Mouse (Mus musculus): ENCODE data around the gene Fastkd1.

The Fastkd1 gene
- long read RNA-seq, experiment 1, partial matches to known transcripts: 0 of 4 reads
- long read RNA-seq, experiment 1, other reads (novel, unspliced or antisense): 4 of 4 reads
- long read RNA-seq, experiment 2, partial matches to known transcripts: 1 of 5 reads
- long read RNA-seq, experiment 2, other reads (novel, unspliced or antisense): 4 of 5 reads

DNA sequence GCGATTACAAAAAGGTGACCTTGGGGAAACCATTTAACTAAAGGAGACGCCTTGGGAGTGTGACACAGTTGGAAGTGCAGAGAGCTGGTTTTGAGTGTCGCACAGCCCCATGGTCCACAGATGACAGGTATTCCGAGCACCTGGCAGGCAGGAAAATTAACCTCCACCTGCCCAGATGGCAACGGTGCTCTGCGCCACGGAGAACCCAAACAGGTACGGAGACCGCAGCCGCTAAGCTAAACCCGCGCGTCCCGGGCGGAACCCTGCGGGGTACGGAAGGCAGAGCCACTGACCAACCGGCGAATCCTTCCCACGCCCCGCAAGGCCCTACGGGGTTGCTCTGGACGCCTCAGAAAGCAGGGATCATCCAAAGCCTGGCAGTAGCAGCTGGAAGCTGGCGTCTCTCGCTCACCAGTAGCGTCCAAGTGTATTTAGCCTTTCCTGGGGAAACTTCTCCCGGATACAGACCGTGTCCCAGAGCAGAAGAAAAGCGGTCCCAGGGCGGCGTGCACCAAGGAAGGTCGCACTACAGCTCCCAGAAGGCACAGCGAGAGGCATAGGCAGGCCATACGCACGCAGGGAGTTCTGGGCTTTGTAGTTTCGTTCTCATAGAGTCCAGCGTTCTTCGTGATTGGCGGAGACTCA, at the start of gene Fastkd1:
TSS of gene Fastkd1 (minus strand) at position 536 of the 645 bp plus-strand sequence.
- intact Hi-C loops (cut with DNase I): no loop called here

DNA sequence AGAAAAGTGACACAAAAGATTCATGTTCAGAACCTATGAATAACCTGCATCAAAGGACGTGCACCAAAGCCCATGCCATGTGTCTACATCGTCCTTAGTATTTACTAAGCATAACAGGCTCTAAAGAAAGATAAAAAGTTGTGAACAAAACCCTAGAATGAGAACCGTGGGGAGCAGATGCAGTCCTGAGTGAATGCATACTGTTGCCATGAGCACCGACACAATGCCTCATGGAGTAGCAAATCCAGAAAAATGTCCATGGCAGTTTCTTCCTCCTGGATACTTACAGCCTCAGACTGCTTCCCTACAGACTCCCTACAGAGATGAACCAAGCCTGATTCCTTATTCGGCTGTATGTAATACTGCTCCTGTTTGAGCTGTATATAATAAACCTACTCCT, 47.7 kb upstream of the Fastkd1 start:
- intact Hi-C loops (cut with DNase I): no loop called here

DNA sequence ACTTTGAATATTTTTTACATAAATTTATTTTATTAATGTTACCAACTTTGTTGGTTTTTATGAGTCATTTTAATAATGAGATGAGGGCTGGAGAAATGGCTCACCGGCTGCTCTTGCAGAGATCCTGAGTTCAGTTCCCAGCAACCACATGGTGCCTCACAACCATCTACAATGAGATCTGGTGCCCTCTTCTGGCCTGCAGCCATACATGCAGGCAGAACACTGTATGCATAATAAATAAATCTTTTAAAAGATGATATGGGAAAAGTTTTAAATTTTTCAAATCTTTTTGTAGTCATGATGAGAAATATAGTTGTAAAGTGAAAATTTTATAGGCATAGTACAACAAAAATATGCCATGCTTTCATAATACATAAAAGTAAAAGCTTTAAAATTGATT, 31.8 kb upstream of the Fastkd1 start:
- intact Hi-C loops (cut with DNase I): no loop called here

DNA sequence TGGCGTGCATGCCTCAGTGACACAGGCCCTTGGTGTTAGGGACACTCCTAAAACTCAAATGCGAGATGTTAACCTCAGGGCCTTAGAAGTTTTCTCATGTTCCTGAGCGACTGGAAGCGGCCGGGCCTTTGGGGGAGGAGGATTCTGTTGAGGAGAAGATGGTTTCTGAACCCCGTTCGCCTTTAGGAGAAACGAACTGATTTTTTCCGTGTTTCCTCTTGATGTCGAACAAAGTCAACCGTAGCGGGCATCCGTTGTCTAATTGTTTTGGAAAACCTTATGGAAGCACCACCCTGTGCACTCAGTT, 10.2 kb upstream of the Fastkd1 start:
- intact Hi-C loops (cut with DNase I): no loop called here

DNA sequence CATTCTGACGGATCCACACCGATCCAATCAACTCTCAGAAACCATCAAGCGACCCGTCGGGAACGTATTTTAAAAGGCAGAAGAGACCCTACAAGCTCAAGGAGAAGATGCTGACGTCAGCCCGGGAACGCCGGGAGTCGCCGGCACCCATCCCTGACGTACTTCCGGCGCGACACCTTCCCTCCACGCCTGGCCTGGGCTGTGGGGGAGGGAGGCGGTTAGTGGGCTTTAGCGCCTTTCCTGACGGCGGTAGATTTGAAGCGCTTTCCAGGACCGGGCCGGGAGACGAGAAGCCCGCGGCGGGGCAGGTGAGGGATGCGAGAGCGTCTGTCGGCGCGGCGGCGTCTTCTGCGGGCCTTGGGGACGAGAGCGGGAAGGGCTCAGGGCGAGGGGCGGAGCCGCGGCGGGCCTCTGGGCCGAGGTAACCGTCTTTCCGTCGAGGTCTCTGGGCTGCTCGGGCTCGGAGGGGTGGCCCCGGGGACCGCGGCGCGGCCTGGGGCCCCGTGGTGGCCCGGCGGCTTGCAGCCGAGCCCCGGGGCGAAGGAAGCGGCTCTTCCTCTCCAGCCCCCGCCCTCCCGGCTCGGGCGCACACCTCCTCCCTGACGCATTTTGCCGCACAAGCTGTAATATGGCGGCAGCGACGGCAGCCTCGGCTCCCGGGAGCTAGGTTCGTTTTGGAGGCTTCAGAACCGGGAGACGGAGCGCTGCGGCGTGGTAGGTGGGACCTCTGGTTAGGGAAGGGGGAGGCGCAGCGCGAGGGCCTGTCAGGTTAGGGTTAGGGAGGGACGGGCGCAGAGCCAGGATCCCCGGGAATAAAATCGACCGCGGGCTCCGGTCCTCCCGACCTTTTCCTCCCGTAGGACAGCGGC, 9.6 kb upstream of the Fastkd1 start:
- intact Hi-C loops (cut with DNase I): no loop called here

DNA sequence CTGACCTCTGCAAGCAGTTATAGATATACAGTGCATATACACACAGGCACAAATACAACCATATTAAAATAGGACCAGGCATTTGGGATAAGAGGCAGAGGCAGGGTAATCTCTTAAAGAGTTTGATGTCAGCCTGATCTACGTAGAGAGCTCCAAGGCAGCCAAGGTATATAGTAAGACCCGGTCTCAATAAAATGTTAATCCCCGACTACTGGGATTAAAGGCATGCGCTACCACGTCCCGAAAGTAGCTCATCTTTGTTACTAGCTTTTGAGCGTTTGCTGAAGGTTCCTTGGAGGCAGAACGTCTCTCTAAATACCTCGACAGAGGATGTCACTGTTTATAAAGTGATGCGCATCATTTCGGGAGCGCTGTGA, 8.9 kb upstream of the Fastkd1 start, which contains the start of gene Ppig:
TSS of gene Ppig (plus strand) at position 273 of the 377 bp plus-strand sequence.
- intact Hi-C loops (cut with DNase I): no loop called here

DNA sequence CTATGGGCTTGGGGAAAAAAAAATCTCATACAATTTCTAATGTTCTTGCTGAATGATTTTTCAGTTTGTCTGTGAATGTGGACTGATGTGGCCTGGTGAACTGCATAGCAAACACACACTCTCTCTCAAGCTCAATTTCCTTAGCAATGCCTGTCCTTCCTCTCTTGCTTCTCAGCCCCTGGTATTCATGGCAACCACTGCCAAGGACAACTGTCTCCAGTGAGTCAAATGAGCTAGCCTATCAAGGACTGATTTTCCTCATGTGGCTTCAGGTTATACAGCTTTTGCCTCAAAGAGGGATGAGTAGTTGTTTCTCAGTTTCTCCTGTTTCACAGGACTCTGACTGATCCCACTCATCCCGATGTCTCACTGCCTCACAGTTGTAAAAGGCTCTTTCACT, 5.8 kb upstream of the Fastkd1 start:
- intact Hi-C loops (cut with DNase I): no loop called here

DNA sequence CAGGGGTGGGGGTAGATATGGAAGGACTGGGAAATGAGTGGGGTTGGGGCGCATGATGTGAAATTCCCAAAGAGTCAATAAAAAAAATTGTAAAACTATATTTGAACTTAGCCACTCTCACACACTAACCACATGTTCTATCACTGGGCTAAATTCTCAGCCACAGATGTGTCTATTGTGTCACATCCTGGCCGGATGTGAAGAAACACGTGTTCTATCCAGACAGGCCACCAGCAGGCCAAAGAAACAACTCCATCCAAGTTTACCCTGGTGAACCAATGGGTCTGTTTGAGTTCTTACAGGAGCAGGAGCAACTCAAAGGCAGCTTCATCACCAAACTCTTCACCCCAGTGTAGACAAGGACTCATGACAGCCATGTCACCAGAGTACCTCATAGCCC, 3.2 kb upstream of the Fastkd1 start:
- intact Hi-C loops (cut with DNase I): no loop called here

DNA sequence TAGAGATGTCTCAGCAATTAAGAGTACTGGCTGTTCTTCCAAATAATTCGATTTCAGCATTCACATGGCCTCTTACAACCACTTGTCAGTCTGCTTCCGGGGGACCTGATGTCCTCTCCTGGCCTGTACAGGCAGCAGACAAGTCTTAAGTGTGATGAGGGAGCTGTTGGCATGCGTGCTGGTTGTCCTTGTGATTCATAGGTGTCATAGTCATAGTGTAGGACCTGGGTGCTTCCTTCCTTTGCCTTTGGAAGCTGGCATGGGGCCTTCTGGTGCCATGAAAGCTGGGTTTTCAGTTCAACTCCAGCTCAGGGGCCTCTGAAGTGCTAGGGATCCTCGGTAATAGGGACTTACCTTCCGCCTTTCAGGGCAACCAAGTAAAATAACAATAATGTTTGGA, 810 bp upstream of the Fastkd1 start:
- intact Hi-C loops (cut with DNase I): no loop called here

DNA sequence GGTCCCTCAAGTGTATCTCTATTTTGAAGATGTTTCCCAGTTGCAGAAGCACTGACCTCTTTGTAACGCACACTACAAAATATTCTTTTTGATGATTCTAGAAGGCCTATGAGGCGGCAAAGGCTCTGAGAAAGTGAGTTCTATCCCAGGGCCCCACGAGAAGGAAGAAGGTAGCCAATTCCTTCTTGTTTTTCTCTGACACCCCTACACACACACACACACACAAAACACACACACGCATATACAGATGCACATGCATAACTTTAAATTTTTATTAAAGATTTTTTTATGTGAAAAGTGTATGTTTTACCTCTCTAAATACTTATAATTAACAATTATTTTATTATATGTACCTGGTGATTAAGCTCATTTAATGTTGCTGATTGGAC, 304 bp upstream of the Fastkd1 start:
- intact Hi-C loops (cut with DNase I): no loop called here

DNA sequence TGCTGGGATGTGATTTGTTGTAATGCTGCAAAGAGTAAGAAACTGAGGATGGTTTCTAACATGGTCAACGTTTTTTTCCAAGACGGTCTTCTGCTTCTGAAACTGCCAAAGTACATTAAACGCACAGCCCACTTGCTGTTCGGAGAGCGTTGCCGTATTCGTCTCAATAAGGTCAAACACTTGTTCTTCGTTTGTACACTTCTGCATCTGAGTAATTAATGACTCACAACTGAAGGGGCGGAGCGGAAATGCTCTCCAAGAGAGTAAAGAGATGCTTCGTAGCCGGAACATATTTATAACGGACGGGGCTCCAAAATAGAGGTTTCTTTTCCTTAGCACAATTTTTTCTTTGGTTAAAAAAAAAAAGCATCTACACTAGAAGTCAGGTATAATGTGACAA, 1.1 kb downstream of the Fastkd1 start:
- intact Hi-C loops (cut with DNase I): no loop called here

DNA sequence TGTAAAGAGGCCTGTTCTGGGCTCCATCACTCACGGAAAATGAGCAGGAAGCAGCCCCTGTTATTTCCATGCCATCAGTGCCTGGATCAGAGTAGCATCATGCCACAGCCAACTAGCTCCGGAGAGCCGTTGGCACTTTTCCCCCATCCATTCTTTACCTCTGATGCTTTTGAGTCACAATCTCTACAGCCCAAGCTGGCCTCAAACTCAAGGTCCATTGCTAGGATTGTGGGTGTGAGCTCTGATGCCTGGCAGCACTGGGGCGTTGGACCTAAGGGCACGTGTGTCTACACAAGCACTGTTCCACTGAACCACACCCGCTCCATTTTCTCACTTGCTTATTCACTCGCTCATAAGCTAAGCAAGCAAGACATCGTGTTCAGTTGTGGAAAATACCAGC, 12.9 kb downstream of the Fastkd1 start:
- intact Hi-C loops (cut with DNase I): no loop called here

DNA sequence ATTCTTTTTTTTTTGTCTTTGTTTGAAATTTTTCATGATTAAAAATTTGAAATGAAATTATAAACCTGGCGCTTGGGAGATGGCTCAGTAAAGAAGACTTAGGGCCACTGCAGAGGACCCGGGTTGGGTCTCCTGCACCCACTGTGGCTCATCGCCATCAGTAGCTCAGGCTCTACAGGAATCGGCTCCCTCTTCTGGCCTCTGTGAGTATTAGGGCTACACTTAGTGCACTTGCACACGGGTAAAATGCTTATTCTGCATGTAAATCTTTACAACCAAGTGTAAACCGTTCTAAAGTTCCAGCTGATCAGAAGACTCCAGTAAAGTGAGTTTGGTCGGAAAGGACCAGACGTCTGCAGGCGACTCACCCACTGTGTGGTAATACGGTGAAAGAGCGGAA, 19.8 kb downstream of the Fastkd1 start:
- intact Hi-C loops (cut with DNase I): no loop called here

DNA sequence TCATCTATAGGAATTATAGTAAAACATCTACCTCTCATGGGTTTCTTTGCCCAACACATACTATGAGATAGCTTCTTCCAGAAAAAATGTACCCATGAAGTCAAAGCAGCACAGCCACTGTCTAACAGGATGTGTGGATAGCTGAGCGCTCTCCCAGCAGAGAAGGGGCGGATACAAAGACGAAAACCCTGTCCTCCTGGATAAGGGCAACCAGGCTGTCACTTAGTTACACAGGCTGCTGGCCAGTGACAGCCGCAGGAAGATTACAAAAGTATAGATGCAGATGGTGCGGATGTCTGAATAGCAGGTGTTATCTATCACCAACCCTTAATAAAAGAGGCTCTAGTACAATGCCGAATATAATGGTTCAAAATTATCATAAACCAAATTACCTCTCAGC, 22.5 kb downstream of the Fastkd1 start:
- intact Hi-C loops (cut with DNase I): no loop called here

DNA sequence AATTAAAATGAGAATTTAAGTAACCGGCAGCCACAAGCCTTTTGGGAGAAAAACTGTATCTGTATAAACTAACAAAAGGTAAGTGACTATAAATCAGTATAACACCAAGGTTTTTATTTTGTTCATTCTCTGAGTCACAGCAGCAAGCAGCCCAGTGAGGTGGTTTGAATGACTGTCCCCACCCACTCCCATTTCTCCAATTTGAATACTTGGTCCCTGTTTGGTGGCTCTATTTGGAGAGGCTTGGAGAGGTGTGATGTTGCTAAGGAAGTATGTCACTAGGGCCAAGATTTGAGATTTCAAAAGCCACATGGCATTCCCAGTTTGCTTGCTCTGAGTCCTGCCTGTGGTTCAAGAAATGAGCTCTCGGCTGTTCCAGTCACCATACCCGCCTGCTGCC, 23.1 kb downstream of the Fastkd1 start:
- intact Hi-C loops (cut with DNase I): no loop called here

DNA sequence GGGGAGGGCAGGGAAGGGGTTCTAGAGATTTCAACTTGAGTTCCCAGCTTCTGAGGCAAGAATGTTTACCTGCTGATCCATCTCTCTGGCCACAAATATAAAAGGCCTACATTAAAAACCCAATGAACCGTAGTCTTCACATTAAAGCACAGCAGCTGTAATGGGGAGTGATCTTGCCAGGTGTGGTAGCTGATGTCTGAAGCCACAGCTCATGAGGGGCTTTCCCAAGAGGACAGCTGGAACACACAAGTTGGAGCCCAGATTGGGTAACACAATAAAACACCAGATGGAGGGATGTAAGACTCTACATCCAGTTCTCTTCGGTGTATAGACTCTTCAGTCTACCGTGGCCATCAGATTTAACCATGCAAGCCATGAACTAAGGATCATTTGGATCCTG, 28.8 kb downstream of the Fastkd1 start:
- intact Hi-C loops (cut with DNase I): no loop called here

DNA sequence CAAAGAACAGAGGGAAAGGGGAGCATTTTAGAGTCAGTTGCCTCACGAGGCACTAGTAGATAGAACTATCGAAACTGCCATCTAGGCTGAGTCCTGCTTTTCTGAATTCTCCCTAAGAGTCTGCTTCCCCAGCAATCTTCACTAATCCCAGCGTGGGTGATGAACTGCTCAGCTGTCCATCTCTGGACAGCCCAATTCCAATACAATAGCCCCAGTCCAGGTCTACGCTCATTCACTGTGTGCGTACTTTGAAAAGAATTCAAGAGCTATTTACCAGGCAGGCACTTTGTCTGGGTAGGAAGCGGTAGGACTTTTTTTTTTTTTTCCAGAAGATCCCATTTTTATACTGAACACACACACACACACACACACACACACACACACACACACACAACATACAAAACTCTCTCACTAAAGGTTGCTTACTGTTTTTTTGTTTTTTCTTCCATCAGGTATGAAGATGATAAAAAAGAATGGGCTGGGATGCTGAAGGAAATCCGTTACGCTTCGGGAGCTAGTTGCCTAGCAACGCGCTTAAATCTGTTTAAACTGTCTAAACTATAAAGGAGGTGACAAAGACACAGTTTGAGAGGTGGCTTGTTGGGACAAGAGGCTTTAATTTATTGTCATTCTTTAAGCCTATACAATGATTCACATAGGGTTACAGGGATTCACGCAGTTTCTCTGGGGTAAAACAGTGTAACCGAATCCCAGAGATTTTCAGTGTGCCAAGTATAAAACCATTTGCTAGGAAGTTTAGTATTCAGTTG, 30.1 kb downstream of the Fastkd1 start:
- intact Hi-C loops (cut with DNase I): no loop called here

DNA sequence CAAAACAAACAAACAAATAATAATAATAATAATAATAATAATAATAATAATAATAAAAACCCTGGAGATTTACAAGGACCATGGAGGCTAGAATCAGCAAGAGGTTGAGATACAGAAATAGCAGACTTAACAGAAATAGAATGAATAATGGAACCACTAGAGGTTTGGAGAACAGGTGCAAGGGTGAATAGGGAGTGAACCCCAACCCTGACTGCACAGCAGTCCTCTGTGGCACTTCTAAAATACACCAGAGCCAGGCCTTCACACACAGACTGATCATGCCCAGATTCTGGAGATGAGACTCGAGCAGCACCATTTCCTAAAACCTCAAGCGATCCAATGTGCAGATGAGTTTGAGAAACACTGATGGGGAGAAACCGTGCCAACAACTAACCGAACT, 31.4 kb downstream of the Fastkd1 start:
- intact Hi-C loops (cut with DNase I): no loop called here

DNA sequence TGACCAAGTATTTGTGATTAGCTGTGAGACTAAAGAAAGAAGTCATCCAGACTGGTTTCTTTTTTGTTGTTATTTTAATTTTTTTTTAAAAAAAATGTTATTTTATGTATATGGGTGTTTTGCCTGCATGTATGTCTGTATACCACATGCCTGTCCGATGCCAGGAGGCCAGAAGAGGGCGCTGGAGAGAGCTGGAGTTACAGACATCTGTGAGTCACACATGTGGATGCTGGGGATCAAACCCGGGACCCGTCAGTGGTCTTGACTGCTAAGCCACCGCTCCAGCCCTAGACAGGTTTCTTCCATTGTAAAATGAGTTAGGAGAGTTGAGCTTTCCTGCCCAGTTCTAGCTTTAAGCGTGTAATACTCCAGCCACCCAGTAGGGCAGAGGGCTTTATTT, 33.3 kb downstream of the Fastkd1 start:
- intact Hi-C loops (cut with DNase I): loop anchor here (5.0 kb wide), 1 partner anchor 43 kb away; no protein-coding TSS in a partner anchor

DNA sequence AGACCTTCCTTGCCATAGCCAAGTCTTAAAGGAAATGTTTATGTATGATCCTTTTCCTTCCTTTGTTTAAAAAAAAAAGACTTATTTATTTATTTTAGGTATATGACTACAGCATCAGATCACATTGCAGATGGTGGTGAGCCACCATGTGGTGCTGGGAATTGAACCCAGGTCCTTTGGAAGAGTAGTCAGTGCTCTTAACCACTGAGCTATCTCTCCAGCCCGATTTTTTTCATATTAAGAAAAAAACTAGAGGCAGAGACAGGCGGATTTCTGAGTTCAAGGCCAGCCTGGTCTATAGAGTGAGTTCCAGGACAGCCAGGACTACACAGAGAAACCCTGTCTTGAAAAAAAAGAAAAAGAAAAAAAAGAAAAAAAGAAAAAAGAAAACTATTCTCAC, 36.1 kb downstream of the Fastkd1 start:
- intact Hi-C loops (cut with DNase I): loop anchor here (5.0 kb wide), 1 partner anchor 40 kb away; no protein-coding TSS in a partner anchor

DNA sequence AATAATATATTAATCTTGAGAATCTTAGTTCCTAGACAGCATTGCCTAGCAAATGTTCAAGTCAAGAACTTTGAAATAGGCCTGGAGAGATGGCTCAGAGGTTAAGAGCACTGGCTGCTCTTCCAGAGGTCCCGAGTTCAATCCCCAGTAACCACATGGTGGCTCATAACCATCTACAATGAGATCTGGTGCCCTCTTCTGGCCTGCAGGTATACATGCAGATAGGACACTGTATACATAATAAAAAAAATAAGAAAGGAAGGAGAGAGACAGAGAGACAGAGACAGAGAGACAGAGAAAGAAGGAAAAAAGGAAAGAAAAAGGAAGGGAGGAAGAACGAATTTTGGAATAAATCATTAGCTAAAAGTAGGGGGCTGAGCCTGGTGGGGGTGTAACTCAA, 36.6 kb downstream of the Fastkd1 start:
- intact Hi-C loops (cut with DNase I): loop anchor here (5.0 kb wide), 1 partner anchor 39 kb away; no protein-coding TSS in a partner anchor

DNA sequence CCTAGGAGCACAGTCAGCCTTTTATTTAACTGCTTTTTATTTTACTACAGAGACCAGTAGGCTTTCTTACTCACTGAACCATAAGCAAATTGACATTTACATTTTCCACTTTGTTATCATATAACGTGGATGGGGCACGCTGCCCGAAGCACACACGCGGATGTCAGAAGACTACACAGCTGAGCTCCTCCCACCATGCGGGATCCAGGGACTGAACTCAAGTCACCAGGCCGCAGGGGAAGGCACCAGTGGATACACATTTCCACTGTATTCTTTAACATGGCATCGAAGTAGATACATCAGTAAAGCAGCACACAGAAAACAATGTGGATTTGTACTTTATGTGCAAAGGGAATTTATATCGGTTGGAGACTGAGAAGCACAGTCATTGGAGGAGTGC, 38.0 kb downstream of the Fastkd1 start:
- intact Hi-C loops (cut with DNase I): loop anchor here (5.0 kb wide), 1 partner anchor 38 kb away; no protein-coding TSS in a partner anchor

Measured in adrenal gland (tissue).